Mouse (Mus musculus): ENCODE data around the gene Ogg1. TPM values are rescaled to one million over a fixed set of nuclear protein-coding genes. Genes with fewer than 3 reads are reported as not detected.
A peak's percentile ranks its signal among the peaks of the same experiment; 100 is the strongest.

The Ogg1 gene
- polyA plus RNA-seq, 1 experiment from 2014 or later: 13.6 TPM

DNA sequence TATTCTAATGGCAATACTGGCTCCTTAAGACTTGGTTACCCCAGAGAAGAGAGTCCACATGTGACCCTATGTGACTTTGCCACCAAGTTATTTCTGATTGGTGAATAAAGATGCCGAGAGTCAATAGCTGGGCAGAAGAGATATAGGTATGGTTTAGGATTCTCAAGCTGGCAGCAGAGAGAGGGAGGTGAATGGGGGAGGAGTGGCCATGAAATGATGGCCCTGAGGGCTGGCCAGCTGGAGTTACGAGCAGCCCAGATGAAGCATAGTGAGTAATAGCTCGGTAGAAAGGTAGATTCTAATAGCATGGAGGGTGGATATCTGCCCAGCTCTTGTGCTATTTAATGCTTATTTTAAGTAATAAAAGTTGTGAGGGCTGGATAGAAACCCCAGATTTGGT is 26.0 kb downstream of the Ogg1 start:
- Histone ChIP-seq H3K4me2 (replicated peaks) (no peak overlapping the region), H3K4me3 (no peak overlapping the region), H3K4me1 (no peaks in the 10 kb centered on the region), H3K9ac (replicated peaks) (no peak overlapping the region), H3K27ac (replicated peaks) (no peak overlapping the region), H3K36me3 (no peaks in the 10 kb centered on the region), H3K27me3 (0 out of 2 replicates have a peak, but pooled peaks cover 4% of the 10 kb centered on the region), H3K9me3 (no peaks in the 10 kb centered on the region)
- no peak for ATAC-seq (ENCODE audit: low FRiP score, low read depth)
- 88% methylated on average over 3 of the region's 3 CpGs for WGBS

- H3K4me2 ChIP-seq (replicated peaks): no peak overlapping the region
- no peaks in the 10 kb centered on the region for H3K36me3 ChIP-seq
- no peaks in the 10 kb centered on the region for H3K9me3 ChIP-seq
- no peak overlapping the region for H3K27ac ChIP-seq (replicated peaks)
- H3K9ac ChIP-seq (replicated peaks): no peak overlapping the region
- no peak for ATAC-seq (ENCODE audit: low FRiP score, low read depth)
- H3K27me3 ChIP-seq: 0 out of 2 replicates have a peak, but pooled peaks cover 4% of the 10 kb centered on the region
- 75% methylated on average over 3 of the region's 3 CpGs for WGBS
- no peaks in the 10 kb centered on the region for H3K4me1 ChIP-seq
- no peak overlapping the region for H3K4me3 ChIP-seq
Observed at GRCm38 (mm10) chr6:113353696-113354095, 26.9 kb downstream of the Ogg1 start.

DNA sequence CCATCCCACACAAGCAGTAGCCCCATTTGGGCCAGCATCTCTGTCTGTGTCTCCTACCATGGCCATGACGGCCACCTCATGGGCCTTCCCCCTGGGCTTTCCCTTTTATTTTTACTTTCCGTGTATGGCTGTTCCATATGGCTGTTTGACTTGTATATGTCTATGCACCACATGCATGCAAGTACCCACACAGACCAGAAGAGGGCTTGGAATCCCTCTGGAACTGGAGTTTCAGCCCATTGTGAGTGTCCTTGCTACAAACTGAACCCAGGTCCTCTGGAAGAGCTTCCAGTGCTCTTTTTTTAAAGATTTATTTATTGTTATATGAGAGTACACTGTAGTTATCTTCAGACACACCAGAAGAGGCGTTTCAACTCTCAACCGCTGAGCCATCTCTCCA is 34.7 kb downstream of the Ogg1 start:
- H3K4me1 ChIP-seq: no peaks in the 10 kb centered on the region
- peaks cover 5% of the 10 kb centered on the region; the same call in 1 of the 2 replicates for H3K36me3 ChIP-seq
- H3K4me3 ChIP-seq: no peak overlapping the region
- H3K4me2 ChIP-seq (replicated peaks): no peak overlapping the region
- 79% methylated on average over 4 of the region's 4 CpGs for WGBS
- H3K9me3 ChIP-seq: no peaks in the 10 kb centered on the region
- ATAC-seq (ENCODE audit: low FRiP score, low read depth): no peak
- H3K27ac ChIP-seq (replicated peaks): no peak overlapping the region
- H3K27me3 ChIP-seq: no peaks in the 10 kb centered on the region
- H3K9ac ChIP-seq (replicated peaks): no peak overlapping the region

DNA sequence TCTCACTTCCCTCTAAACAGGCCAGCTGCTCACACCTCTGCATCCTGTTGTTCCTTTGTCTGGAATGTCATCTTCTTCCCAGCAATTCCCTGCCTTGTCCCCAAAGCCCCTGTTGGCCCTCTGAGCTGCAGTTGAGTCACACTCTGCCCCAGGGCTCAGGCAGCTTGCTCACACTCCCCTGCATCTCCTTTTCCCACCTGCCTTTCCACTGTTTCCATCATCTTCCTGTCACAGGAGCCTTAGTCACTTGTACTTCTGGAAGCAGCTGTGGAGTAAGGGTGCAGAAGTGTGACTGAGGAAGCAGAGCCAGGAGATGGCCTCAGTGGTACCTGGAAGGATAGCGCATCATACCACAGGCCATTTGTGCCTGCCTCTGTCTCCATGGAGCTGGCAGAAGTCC is 35.5 kb downstream of the Ogg1 start:
- WGBS: 90% methylated on average over 1 of the region's 1 CpGs
- H3K9me3 ChIP-seq: no peaks in the 10 kb centered on the region
- no peak for ATAC-seq (ENCODE audit: low FRiP score, low read depth)
- no peak overlapping the region for H3K27ac ChIP-seq (replicated peaks)
- H3K27me3 ChIP-seq: no peaks in the 10 kb centered on the region
- no peak overlapping the region for H3K4me3 ChIP-seq
- H3K4me1 ChIP-seq: no peaks in the 10 kb centered on the region
- no peak overlapping the region for H3K9ac ChIP-seq (replicated peaks)
- H3K36me3 ChIP-seq: peaks cover 12% of the 10 kb centered on the region
- H3K4me2 ChIP-seq (replicated peaks): no peak overlapping the region

DNA sequence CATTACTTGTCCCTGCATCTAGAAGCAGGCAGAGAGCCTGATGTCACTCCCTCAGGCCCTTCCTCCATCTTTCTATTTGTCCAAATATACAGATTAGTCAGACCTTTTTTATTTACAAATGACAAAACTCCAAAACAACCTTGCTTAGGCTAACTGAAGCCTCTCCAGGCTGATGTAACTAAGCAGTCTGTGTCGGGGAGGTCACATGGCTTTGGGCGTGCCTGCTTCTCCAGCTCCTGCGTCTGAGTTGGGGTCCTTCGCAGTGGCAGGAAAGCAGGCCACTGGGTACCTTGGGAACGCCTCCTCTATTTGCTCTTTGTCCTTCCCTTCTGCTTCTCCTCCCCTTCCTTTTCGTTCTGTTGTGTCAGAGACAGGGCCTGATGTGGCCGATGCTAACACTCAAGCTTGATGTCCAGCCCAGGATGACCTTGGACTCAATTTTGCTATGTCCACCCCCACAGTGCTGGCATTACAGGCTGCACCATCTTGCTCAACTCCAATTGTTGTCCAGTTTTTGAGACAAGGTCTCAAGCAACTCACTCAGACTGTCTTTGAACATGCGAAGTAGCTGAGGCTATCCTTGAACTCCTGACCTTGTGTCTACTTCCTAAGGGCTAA is 37.9 kb downstream of the Ogg1 start:
- H3K27me3 ChIP-seq: no peaks in the 10 kb centered on the region
- WGBS: 65% methylated on average over 8 of the region's 8 CpGs
- no peak overlapping the region for H3K27ac ChIP-seq (replicated peaks)
- H3K4me2 ChIP-seq (replicated peaks): no peak overlapping the region
- no peaks in the 10 kb centered on the region for H3K4me1 ChIP-seq
- no peaks in the 10 kb centered on the region for H3K9me3 ChIP-seq
- ATAC-seq (ENCODE audit: low FRiP score, low read depth): no peak
- H3K4me3 ChIP-seq: no peak overlapping the region
- H3K9ac ChIP-seq (replicated peaks): no peak overlapping the region
- H3K36me3 ChIP-seq: peaks cover 30% of the 10 kb centered on the region

DNA sequence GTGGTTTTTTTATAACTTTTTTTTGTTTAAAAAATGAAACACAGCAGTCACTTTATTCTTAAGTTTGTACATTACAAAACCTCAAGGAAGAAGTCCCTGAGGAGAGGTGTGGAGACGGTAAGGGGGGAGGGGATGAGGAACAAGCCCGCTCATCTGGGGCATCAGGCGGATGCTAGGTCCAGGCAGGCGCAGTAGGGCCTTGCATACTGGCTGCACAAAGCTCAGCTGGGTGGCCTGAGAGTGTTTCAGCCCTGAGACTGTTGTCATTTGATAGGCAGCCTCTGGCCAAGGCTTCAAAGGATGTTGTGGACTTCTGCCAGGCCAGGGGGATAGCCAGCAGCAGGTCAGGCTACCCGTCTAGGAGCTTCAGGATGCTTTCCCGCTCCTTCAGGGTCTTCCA is 39.9 kb downstream of the Ogg1 start:
- H3K4me3 ChIP-seq: no peak overlapping the region
- WGBS: 89% methylated on average over 6 of the region's 6 CpGs
- no peak overlapping the region for H3K9ac ChIP-seq (replicated peaks)
- ATAC-seq (ENCODE audit: low FRiP score, low read depth): no peak
- H3K36me3 ChIP-seq: peaks cover 50% of the 10 kb centered on the region
- H3K27me3 ChIP-seq: no peaks in the 10 kb centered on the region
- H3K27ac ChIP-seq (replicated peaks): no peak overlapping the region
- no peaks in the 10 kb centered on the region for H3K4me1 ChIP-seq
- no peak overlapping the region for H3K4me2 ChIP-seq (replicated peaks)
- no peaks in the 10 kb centered on the region for H3K9me3 ChIP-seq

GRCm38 (mm10) chr6:113367574-113367973 is 40.8 kb downstream of the Ogg1 start:
- 88% methylated on average over 1 of the region's 1 CpGs for WGBS
- no peak for ATAC-seq (ENCODE audit: low FRiP score, low read depth)
- Histone ChIP-seq H3K4me2 (replicated peaks) (no peak overlapping the region), H3K36me3 (peaks cover 59% of the 10 kb centered on the region), H3K9me3 (no peaks in the 10 kb centered on the region), H3K9ac (replicated peaks) (no peak overlapping the region), H3K27me3 (no peaks in the 10 kb centered on the region), H3K27ac (replicated peaks) (no peak overlapping the region), H3K4me1 (no peaks in the 10 kb centered on the region), H3K4me3 (no peak overlapping the region)

DNA sequence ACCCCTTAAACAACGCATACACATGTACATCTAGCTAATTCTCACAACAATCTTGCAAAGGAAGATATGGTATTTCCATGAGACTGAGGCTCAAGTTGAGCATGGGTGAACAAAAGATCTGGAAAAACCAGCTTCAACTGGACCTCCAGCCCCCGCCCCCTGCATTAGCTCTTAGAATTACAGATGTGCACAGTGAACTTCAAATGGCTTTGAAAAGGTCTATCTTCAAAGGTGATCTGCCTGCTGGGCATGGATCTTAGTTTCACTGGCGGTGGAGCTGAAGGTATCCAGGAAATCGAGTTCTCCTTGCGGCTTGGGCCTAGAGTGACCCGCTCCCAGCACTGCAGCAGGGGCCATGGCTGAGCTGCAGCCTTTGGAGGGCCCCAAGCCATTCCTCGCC is 41.4 kb downstream of the Ogg1 start:
- 92% methylated on average over 7 of the region's 7 CpGs for WGBS
- ATAC-seq (ENCODE audit: low FRiP score, low read depth): no peak
- Histone ChIP-seq H3K4me2 (replicated peaks) (no peak overlapping the region), H3K36me3 (peaks cover 65% of the 10 kb centered on the region), H3K9ac (replicated peaks) (no peak overlapping the region), H3K27ac (replicated peaks) (0 out of 2 replicates have a peak overlapping the region, but pooled peaks have one; percentile 35), H3K27me3 (no peaks in the 10 kb centered on the region), H3K4me1 (no peaks in the 10 kb centered on the region), H3K4me3 (no peak overlapping the region), H3K9me3 (no peaks in the 10 kb centered on the region)

GRCm38 (mm10) chr6:113368577-113368976 is 41.8 kb downstream of the Ogg1 start:
- Histone ChIP-seq H3K36me3 (peaks cover 69% of the 10 kb centered on the region), H3K9ac (replicated peaks) (no peak overlapping the region)

GRCm38 (mm10) chr6:113370194-113370929 is 43.6 kb downstream of the Ogg1 start:
- Histone ChIP-seq H3K4me3 (no peak overlapping the region), H3K36me3 (peaks cover 85% of the 10 kb centered on the region), H3K9me3 (no peaks in the 10 kb centered on the region), H3K27me3 (no peaks in the 10 kb centered on the region), H3K4me1 (no peaks in the 10 kb centered on the region), H3K4me2 (replicated peaks) (no peak overlapping the region), H3K9ac (replicated peaks) (no peak overlapping the region), H3K27ac (replicated peaks) (no peak overlapping the region)
- 95% methylated on average over 20 of the region's 20 CpGs for WGBS
- no peak for ATAC-seq (ENCODE audit: low FRiP score, low read depth)

More at GRCm38 (mm10) chr6:113368577-113368976, 41.8 kb downstream of the Ogg1 start:
- no peaks in the 10 kb centered on the region for H3K9me3 ChIP-seq
- no peak for ATAC-seq (ENCODE audit: low FRiP score, low read depth)
- H3K27me3 ChIP-seq: no peaks in the 10 kb centered on the region
- H3K4me3 ChIP-seq: no peak overlapping the region
- H3K4me1 ChIP-seq: no peaks in the 10 kb centered on the region
- 82% methylated on average over 5 of the region's 5 CpGs for WGBS
- H3K27ac ChIP-seq (replicated peaks): 0 out of 2 replicates have a peak overlapping the region, but pooled peaks have one; percentile 35
- no peak overlapping the region for H3K4me2 ChIP-seq (replicated peaks)

DNA sequence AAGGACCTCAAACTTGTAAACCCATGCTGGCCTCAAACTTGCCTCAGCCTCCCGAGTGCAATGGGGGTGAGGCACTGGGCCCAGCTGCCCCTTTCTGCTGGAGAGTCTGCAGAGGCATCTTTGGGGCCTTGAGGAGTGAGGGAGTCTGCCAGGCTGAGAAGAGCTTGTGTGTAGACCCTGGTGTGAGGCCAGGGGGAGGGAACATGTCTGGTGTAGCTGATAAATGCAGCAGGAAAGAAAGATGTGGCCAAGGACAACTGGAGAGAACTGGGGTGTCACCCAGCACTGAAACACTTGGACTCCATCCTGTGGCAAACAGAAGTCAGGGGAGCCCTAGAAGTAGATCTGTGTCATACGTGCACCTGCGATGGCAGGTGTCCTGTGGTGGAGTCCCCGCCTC is 46.7 kb downstream of the Ogg1 start:
- no peak overlapping the region for H3K9ac ChIP-seq (replicated peaks)
- H3K9me3 ChIP-seq: no peaks in the 10 kb centered on the region
- peaks cover 73% of the 10 kb centered on the region for H3K36me3 ChIP-seq
- H3K27me3 ChIP-seq: no peaks in the 10 kb centered on the region
- no peak overlapping the region for H3K4me3 ChIP-seq
- 91% methylated on average over 4 of the region's 4 CpGs for WGBS
- H3K4me2 ChIP-seq (replicated peaks): no peak overlapping the region
- H3K4me1 ChIP-seq: peaks cover 8% of the 10 kb centered on the region
- no peak overlapping the region for H3K27ac ChIP-seq (replicated peaks)
- no peak for ATAC-seq (ENCODE audit: low FRiP score, low read depth)

- ATAC-seq (ENCODE audit: low FRiP score, low read depth): no peak
- Histone ChIP-seq H3K4me1 (peaks cover 21% of the 10 kb centered on the region), H3K4me2 (replicated peaks) (peak overlapping the region; percentile 98), H3K4me3 (peak overlapping the region; percentile 90), H3K9ac (replicated peaks) (peak overlapping the region; percentile 94), H3K27me3 (no peaks in the 10 kb centered on the region), H3K36me3 (peaks cover 55% of the 10 kb centered on the region), H3K27ac (replicated peaks) (peak overlapping the region; percentile 95), H3K9me3 (no peaks in the 10 kb centered on the region)
- 9% methylated on average over 7 of the region's 7 CpGs for WGBS
Observed at GRCm38 (mm10) chr6:113377172-113377495, 50.4 kb downstream of the Ogg1 start.
